Mouse (Mus musculus): ENCODE measurements around the gene Psmc3ip. TPM values are rescaled to one million over a fixed set of nuclear protein-coding genes. Genes with fewer than 3 reads are reported as not detected.

Psmc3ip gene
- polyA plus RNA-seq (2021; fragmentation: Nextera tagmentation), result 5.3 and 6.0 TPM in 2 replicates
- long read RNA-seq, experiment 1, partial matches to known transcripts, result 0 of 3 reads
- long read RNA-seq, experiment 1, other reads (novel, unspliced or antisense), result 0 of 3 reads
- long read RNA-seq, experiment 2, partial matches to known transcripts, result 0 of 3 reads
- long read RNA-seq, experiment 2, other reads (novel, unspliced or antisense), result 0 of 3 reads

GRCm38 (mm10) chr11:101095314-101096024 lies at the start of gene Psmc3ip:
Psmc3ip (minus strand) TSS chr11:101095436.

DNA sequence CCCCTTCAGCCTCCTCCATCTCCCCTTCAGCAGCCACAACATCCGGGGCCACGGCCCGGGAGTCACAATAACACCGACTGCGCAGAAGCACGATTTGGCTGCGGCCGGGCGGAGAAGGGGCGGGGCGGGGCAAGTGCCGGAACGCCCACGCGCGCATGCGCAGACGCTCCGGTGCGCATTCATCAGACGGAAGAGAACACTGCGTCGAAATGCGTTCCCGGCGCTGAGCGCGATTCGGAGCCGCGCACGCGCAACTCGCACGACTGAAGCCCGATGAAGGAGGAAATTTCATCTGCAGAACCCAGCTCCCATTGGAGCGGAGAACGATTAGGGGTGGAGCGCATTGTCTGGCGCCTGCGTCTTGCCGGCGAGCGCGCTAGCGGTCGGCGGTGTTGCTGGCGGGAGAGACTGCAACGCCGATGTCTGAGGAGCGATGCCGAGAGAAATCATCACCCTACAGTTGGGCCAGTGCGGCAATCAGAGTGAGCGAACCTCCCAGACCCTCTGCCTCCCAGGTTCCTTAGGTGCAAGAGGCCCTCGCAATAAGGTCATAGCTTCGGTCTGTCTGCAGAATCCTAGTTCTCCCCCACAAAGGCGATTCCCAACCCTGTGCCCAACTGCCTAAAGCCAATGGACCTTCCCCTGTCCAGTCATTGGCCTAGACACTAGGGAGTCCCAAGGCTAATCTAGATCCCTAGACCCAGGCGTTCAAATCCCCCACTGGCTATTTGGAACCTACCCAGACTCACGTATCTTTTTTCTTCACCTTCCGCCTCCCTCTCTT lies 24.7 kb upstream of the Psmc3ip start, which contains the start of the genes Retreg3 and Tubg1:
Gene Retreg3 (minus strand): TSS at position 133 of the 784 bp plus-strand sequence.
Gene Tubg1 (plus strand): TSS at position 178 of the 784 bp plus-strand sequence.

GRCm38 (mm10) chr11:101086756-101087681 lies 8.2 kb downstream of the Psmc3ip start, which contains the start of gene Mlx:
Mlx (plus strand) TSS chr11:101087277.

DNA sequence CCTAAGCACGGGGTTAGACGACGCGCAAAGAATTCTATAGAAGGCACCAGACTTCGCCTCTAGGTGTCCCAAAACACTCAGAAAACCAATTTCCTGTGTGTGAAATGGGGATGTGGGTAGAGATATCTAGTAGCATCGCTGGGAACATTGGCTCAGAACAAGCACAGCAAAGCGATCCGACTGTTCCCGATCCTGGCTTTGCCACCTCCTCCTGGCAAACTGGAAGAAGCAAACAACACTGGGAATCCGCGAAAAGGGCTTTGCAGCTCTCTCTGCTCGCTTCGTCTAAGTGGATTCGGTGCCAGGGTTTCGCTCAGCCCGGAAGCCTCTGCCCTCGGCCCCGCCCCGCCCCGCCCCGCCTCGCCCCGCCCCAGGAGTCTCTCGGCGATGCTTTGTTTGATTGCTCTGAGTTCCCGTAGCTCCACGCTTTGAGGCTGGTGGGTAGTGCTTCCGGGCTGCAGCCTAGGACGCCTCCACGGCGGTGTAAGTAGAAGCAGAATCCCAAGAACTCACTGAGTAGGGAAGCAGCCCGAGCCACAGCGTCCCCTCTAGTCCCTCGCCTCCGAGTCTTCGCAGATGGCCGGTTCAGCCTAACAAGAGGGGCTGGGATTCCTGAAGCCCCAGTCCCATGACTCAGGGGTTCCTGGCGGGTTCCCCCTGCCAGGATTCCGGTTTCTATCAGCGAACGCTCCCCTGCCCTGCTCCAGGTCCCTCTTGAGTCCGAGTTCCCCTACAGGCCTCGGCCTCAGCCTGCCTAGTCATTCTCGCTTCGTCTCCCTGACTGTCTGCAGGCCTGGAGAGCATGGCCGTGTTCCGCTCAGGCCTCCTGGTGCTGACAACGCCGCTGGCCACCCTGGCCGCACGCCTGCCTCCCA lies 12.8 kb downstream of the Psmc3ip start, which contains the start of gene Coasy:
Gene Coasy (plus strand): TSS at position 358 of the 875 bp plus-strand sequence.

DNA sequence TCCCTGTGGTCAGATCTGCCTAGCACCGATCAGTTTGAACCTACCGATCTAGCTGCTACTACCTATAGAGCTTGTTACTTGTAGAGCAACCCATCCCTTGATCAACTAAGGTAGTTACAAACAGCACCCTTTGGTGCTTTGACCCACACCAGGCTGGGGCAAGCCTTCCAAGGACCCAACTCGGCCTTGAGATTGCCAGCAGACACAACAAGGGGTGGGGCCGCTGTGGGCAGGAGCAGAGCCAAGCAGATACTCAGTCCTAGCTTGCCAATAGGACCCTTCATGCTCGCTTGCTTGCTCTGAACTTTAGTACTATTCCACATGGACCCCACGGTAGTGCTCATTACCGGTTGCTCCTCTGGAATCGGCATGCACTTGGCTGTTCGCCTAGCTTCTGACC lies 17.1 kb downstream of the Psmc3ip start, which contains the start of gene Hsd17b1:
Gene Hsd17b1 (plus strand): TSS at position 291 of the 400 bp plus-strand sequence.

GRCm38 (mm10) chr11:101069391-101070188 lies 25.6 kb downstream of the Psmc3ip start, which contains the start of gene Naglu:
Naglu (plus strand) TSS chr11:101070012.

Small RNAs within 50 kb of the gene (microRNA-seq; reads per million reads assigned to microRNA genes)
- not detected for gene Gm27626

Other genes with a start within 250 kb of the Psmc3ip start
- 3.4 and 3.5 TPM in 2 replicates for gene Stat5b, start 244.7 kb downstream of the Psmc3ip start, polyA plus RNA-seq (2021; fragmentation: Nextera tagmentation)
- gene Stat5a, start 236.1 kb downstream of the Psmc3ip start, polyA plus RNA-seq (2021; fragmentation: Nextera tagmentation), result 1.3 and 1.7 TPM in 2 replicates
- gene Stat3, start 155.9 kb downstream of the Psmc3ip start, polyA plus RNA-seq (2021; fragmentation: Nextera tagmentation), result 22.6 and 24.9 TPM in 2 replicates
- gene Cavin1, start 124.5 kb downstream of the Psmc3ip start, polyA plus RNA-seq (2021; fragmentation: Nextera tagmentation), result 11.1 and 19.8 TPM in 2 replicates
- gene Atp6v0a1, start 86.0 kb downstream of the Psmc3ip start, polyA plus RNA-seq (2021; fragmentation: Nextera tagmentation), result 149 and 167 TPM in 2 replicates
- gene Naglu, start 25.4 kb downstream of the Psmc3ip start, polyA plus RNA-seq (2021; fragmentation: Nextera tagmentation), result 9.6 and 12.1 TPM in 2 replicates
- not detected in 2 replicates for gene Hsd17b1, start 17.0 kb downstream of the Psmc3ip start, polyA plus RNA-seq (2021; fragmentation: Nextera tagmentation)
- gene Coasy, start 12.9 kb downstream of the Psmc3ip start, polyA plus RNA-seq (2021; fragmentation: Nextera tagmentation), result 35.8 and 36.1 TPM in 2 replicates
- gene Mlx, start 8.2 kb downstream of the Psmc3ip start, polyA plus RNA-seq (2021; fragmentation: Nextera tagmentation), result 63.4 and 67.0 TPM in 2 replicates
- 7.9 and 8.1 TPM in 2 replicates for gene Retreg3, start 24.5 kb upstream of the Psmc3ip start, polyA plus RNA-seq (2021; fragmentation: Nextera tagmentation)
- gene Tubg1, start 24.5 kb upstream of the Psmc3ip start, polyA plus RNA-seq (2021; fragmentation: Nextera tagmentation), result 52.5 and 59.1 TPM in 2 replicates
- 49.2 and 55.2 TPM in 2 replicates for gene Tubg2, start 60.5 kb upstream of the Psmc3ip start, polyA plus RNA-seq (2021; fragmentation: Nextera tagmentation)
- gene Cntnap1, start 75.1 kb upstream of the Psmc3ip start, polyA plus RNA-seq (2021; fragmentation: Nextera tagmentation), result 14.1 and 15.8 TPM in 2 replicates
- 2.0 and 3.2 TPM in 2 replicates for gene Plekhh3, start 75.9 kb upstream of the Psmc3ip start, polyA plus RNA-seq (2021; fragmentation: Nextera tagmentation)
- 0.23 and 0.53 TPM in 2 replicates for gene Ccr10, start 80.0 kb upstream of the Psmc3ip start, polyA plus RNA-seq (2021; fragmentation: Nextera tagmentation)
- gene Ezh1, start 131.0 kb upstream of the Psmc3ip start, polyA plus RNA-seq (2021; fragmentation: Nextera tagmentation), result 30.9 and 32.5 TPM in 2 replicates
- 78.1 and 88.2 TPM in 2 replicates for gene Ramp2, start 150.6 kb upstream of the Psmc3ip start, polyA plus RNA-seq (2021; fragmentation: Nextera tagmentation)
- 180 and 205 TPM in 2 replicates for gene Vps25, start 158.3 kb upstream of the Psmc3ip start, polyA plus RNA-seq (2021; fragmentation: Nextera tagmentation)
- 1.1 and 1.8 TPM in 2 replicates for gene Wnk4, start 165.1 kb upstream of the Psmc3ip start, polyA plus RNA-seq (2021; fragmentation: Nextera tagmentation)
- 0.13 and 0.14 TPM in 2 replicates for gene Cntd1, start 183.6 kb upstream of the Psmc3ip start, polyA plus RNA-seq (2021; fragmentation: Nextera tagmentation)
- gene Coa3, start 183.7 kb upstream of the Psmc3ip start, polyA plus RNA-seq (2021; fragmentation: Nextera tagmentation), result 427 and 478 TPM in 2 replicates
- 197 and 208 TPM in 2 replicates for gene Becn1, start 206.8 kb upstream of the Psmc3ip start, polyA plus RNA-seq (2021; fragmentation: Nextera tagmentation)
- gene Psme3, start 220.8 kb upstream of the Psmc3ip start, polyA plus RNA-seq (2021; fragmentation: Nextera tagmentation), result 16.3 and 17.7 TPM in 2 replicates
- 0.21 and 0.29 TPM in 2 replicates for gene Aoc2, start 229.6 kb upstream of the Psmc3ip start, polyA plus RNA-seq (2021; fragmentation: Nextera tagmentation)
- 0.08 and 0.16 TPM in 2 replicates for gene Aoc3, start 235.2 kb upstream of the Psmc3ip start, polyA plus RNA-seq (2021; fragmentation: Nextera tagmentation)